Mouse (Mus musculus) ovary, adult 2 months (tissue): ENCODE results near the gene Fam8a1. TPM values are rescaled to one million over a fixed set of nuclear protein-coding genes. Genes with fewer than 3 reads are reported as not detected.

Source experiments
- polyA plus RNA-seq: library from polyadenylated mRNA; depleted of rRNA; stranded (reverse); fragments of >200 nt; gene quantifications from 2 replicates; pipeline ENCODE4 v1.2.3, GENCODE M21; 2012; rRNA removed

Gene Fam8a1
- 36.8 and 52.4 TPM in 2 replicates for polyA plus RNA-seq

DNA sequence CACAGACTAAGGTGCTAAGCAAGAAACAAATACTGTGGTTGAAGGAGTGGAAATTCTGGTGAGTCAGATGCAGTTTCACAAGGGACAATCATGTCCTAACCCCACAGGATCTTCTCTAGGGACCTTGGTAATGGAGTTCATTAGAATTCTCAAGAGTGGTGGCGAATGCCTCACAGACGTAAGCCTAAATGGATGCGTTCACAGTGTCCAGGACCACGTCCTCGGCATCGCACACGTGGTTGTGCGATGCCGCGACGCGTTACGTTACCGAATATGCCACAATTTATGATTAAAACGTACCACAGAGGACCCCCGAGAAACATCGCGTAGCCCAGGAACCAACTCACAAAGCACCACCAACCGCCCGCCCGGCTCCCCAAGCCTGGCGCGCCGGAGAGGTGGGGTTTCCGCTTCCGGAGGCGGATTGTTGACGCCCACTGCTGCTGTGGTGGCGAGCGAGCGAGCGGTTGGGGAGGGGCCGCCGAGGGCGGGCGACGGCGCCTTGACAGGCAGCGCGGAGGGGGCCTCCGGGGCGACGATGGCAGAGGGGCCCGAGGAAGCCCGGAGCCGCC is at the start of gene Fam8a1:
Gene Fam8a1, plus strand, starts transcription at position 475 of the 572 bp plus-strand sequence.

Other genes starting within 250 kb of the Fam8a1 start
- 18.7 and 23.6 TPM in 2 replicates for gene Cap2, start 167.7 kb upstream of the Fam8a1 start, polyA plus RNA-seq
- 53.0 and 92.9 TPM in 2 replicates for gene Nup153, start 58.4 kb downstream of the Fam8a1 start, polyA plus RNA-seq